Mouse (Mus musculus) monocyte, adult 5-6 weeks (primary cell): ENCODE data around the gene Obscn. TPM values are rescaled to one million over a fixed set of nuclear protein-coding genes. Genes with fewer than 3 reads are reported as not detected.

ENCODE experiments used
- ATAC-seq: fragments of 153-309, 156-312 bp; replicated peaks from 2 replicates; pipeline ENCODE4 v1.8.0; 2017; ENCODE audit warnings: mild to moderate bottlenecking; ENCODE audit not compliant: low TSS enrichment, insufficient number of reproducible peaks, severe bottlenecking, poor library complexity, low FRiP score
- total RNA-seq: library from RNA; stranded (forward); fragments of 200-1000, 200-491, 200-594 nt; gene quantifications from 3 replicates; pipeline ENCODE4 v1.2.3, GENCODE M21; 2017

Obscn gene
- total RNA-seq, 1 experiment from 2014 or later: under 0.01 TPM

GRCm38 (mm10) chr11:59083125-59083524, 53.1 kb downstream of the Obscn start:
- no peak for ATAC-seq

GRCm38 (mm10) chr11:59078311-59078710, 57.9 kb downstream of the Obscn start:
- no peak for ATAC-seq

GRCm38 (mm10) chr11:59070321-59070720, 65.9 kb downstream of the Obscn start:
- ATAC-seq: no peak

GRCm38 (mm10) chr11:59068922-59069321, 67.3 kb downstream of the Obscn start:
- no peak for ATAC-seq

- no peak for ATAC-seq
Observed at GRCm38 (mm10) chr11:59068433-59068832, 67.8 kb downstream of the Obscn start.

- ATAC-seq: no peak
Observed at GRCm38 (mm10) chr11:59067921-59068320, 68.3 kb downstream of the Obscn start.

GRCm38 (mm10) chr11:59058025-59058424, 78.2 kb downstream of the Obscn start:
- ATAC-seq: no peak

GRCm38 (mm10) chr11:59051031-59051430, 85.2 kb downstream of the Obscn start:
- ATAC-seq: no peak

- ATAC-seq: no peak
Observed at GRCm38 (mm10) chr11:59044703-59045330, 91.4 kb downstream of the Obscn start.

- no peak for ATAC-seq
Observed at GRCm38 (mm10) chr11:59029003-59029402, 107.2 kb downstream of the Obscn start.

GRCm38 (mm10) chr11:59026411-59026810, 109.8 kb downstream of the Obscn start:
- no peak for ATAC-seq

- ATAC-seq: no peak
Observed at GRCm38 (mm10) chr11:59015052-59015451, 121.2 kb downstream of the Obscn start.

GRCm38 (mm10) chr11:59002327-59003079, 133.7 kb downstream of the Obscn start:
- ATAC-seq: no peak

GRCm38 (mm10) chr11:59000635-59001034, 135.6 kb downstream of the Obscn start:
- ATAC-seq: no peak

GRCm38 (mm10) chr11:58999830-59000229, 136.4 kb downstream of the Obscn start:
- ATAC-seq: no peak

GRCm38 (mm10) chr11:58999158-58999557, 137.0 kb downstream of the Obscn start:
- no peak for ATAC-seq

- no peak for ATAC-seq
Observed at GRCm38 (mm10) chr11:58997541-58997940, 138.7 kb downstream of the Obscn start.

GRCm38 (mm10) chr11:58995807-58996370, 140.3 kb downstream of the Obscn start:
- no peak for ATAC-seq

- no peak for ATAC-seq
Observed at GRCm38 (mm10) chr11:58995061-58995806, 141.0 kb downstream of the Obscn start.
